Mouse (Mus musculus): ENCODE results near the gene Ucma. TPM values are rescaled to one million over a fixed set of nuclear protein-coding genes. Genes with fewer than 3 reads are reported as not detected.

Ucma gene
- polyA plus RNA-seq, 1 experiment from 2014 or later = not detected

DNA sequence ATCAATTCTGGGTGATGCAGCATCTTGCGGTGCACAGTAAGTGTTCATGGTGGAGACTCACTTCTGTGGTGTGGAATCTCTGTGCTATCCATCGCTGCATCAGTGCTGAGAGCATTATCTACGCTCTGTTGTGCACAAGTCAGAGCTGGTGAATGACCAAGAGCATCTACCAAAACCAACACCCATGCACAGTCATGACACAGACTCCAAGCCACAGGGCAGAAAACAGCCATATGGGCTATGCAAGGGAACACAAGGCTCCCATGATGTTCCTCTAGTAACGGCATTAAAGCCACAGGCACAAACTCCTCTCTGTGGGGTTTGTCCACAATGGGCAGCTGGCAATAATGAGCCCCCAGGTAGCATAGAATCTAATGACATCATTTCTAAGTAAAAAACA lies 53.9 kb downstream of the Ucma start:
- H3K27me3 ChIP-seq (replicated peaks; ENCODE audit: control insufficient read depth, insufficient read depth, low read length) = no peaks in the 10 kb centered on the region
- WGBS = 88% methylated on average over 4 of the region's 4 CpGs
- no peak overlapping the region for H3K27ac ChIP-seq (ENCODE audit: low read depth, low read length)
- H3K4me3 ChIP-seq (ENCODE audit: low read depth, low read length) = no peak overlapping the region
- H3K4me2 ChIP-seq = no peak overlapping the region
- H3K4me1 ChIP-seq (replicated peaks; ENCODE audit: control insufficient read depth, insufficient read depth, low read length) = peaks cover 4% of the 10 kb centered on the region; the same call in 1 of the 2 replicates
- no peak for DNase-seq (ENCODE audit: low spot score)
- H3K9ac ChIP-seq (ENCODE audit: low read depth, low read length) = no peak overlapping the region
- no peaks in the 10 kb centered on the region for H3K9me3 ChIP-seq (ENCODE audit: control insufficient read depth, low read length)
- ATAC-seq (replicated peaks; ENCODE audit: low FRiP score) = no peak
- H3K36me3 ChIP-seq (ENCODE audit: control insufficient read depth, insufficient read depth, low read length) = no peaks in the 10 kb centered on the region

GRCm38 (mm10) chr2:5031215-5031614 lies 55.3 kb downstream of the Ucma start:
- 81% methylated on average over 7 of the region's 7 CpGs for WGBS

DNA sequence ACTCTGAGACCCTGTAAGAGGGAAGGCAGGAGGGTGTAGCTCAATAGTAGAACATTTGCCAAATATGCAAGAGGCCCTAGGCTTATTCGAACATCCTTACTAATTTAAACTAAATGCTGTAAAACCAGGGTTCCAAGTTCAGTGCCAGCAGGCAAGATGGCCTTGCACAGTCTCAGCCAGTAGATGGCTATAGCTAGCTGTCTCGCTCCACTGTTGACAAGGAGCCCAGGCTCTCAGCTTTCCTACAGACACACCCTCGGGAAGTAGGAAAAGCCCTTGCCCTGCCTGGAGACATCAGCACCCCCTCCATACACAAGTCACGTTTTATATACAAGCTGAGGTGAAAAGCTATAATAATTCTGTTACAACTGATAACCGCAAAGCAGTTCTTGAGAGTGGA lies 56.7 kb downstream of the Ucma start:
- Histone ChIP-seq H3K9ac (ENCODE audit: low read depth, low read length) (no peak overlapping the region), H3K27ac (ENCODE audit: low read depth, low read length) (no peak overlapping the region), H3K27me3 (replicated peaks; ENCODE audit: control insufficient read depth, insufficient read depth, low read length) (no peaks in the 10 kb centered on the region), H3K4me1 (replicated peaks; ENCODE audit: control insufficient read depth, insufficient read depth, low read length) (peaks cover 4% of the 10 kb centered on the region; the same call in 1 of the 2 replicates), H3K9me3 (ENCODE audit: control insufficient read depth, low read length) (no peaks in the 10 kb centered on the region), H3K36me3 (ENCODE audit: control insufficient read depth, insufficient read depth, low read length) (no peaks in the 10 kb centered on the region), H3K4me3 (ENCODE audit: low read depth, low read length) (no peak overlapping the region), H3K4me2 (no peak overlapping the region)
- 71% methylated on average over 5 of the region's 5 CpGs for WGBS
- ATAC-seq (replicated peaks; ENCODE audit: low FRiP score) (no peak), DNase-seq (ENCODE audit: low spot score) (no peak)

More at GRCm38 (mm10) chr2:5031215-5031614, 55.3 kb downstream of the Ucma start:
- Histone ChIP-seq H3K9me3 (ENCODE audit: control insufficient read depth, low read length) (no peaks in the 10 kb centered on the region), H3K4me2 (no peak overlapping the region), H3K27me3 (replicated peaks; ENCODE audit: control insufficient read depth, insufficient read depth, low read length) (no peaks in the 10 kb centered on the region), H3K27ac (ENCODE audit: low read depth, low read length) (no peak overlapping the region), H3K36me3 (ENCODE audit: control insufficient read depth, insufficient read depth, low read length) (no peaks in the 10 kb centered on the region), H3K4me1 (replicated peaks; ENCODE audit: control insufficient read depth, insufficient read depth, low read length) (peaks cover 4% of the 10 kb centered on the region; the same call in 1 of the 2 replicates), H3K4me3 (ENCODE audit: low read depth, low read length) (no peak overlapping the region), H3K9ac (ENCODE audit: low read depth, low read length) (no peak overlapping the region)
- DNase-seq (ENCODE audit: low spot score) (no peak), ATAC-seq (replicated peaks; ENCODE audit: low FRiP score) (no peak)

DNA sequence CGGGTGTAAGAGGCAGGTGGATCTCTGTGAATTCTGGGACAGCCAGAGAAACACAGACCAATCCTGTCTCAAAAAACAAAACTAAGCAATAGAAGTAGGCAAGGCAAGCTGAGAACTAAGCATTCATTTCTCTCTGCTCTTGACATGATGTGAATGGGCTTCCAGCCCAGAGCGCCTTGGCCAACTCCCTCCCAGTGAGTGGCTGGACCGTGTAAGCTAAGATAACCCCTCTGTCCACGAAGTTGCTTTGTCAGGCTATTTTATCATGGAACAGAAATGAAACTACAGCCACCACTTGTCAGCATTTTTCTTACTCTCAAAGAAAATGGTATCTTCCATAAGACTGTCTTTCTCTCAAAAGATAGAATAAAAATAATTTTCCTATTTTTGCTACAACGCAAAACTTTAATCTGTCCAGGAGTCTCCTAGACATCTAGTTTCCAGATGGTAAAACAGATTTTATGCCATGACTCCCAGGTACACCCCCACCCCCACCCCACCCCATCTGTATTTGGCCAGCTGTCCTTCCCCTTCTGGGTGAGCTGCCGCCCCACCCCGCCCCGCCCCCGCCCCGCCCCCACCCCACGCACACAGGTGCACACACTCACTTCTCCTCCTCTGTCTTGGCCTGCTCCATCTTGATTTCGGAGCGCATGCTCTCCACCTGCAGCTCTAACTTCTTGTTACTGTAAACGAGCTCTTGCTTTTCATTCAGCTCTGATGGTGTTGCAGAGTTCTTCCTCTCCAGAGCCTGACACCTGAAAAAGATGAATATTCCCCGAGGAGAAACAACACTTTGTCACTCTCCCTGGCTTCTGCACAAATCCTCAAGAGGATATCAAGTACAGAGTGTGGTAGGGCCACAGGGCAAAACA lies 57.9 kb downstream of the Ucma start:
- Histone ChIP-seq H3K9me3 (ENCODE audit: control insufficient read depth, low read length) (no peaks in the 10 kb centered on the region), H3K27me3 (replicated peaks; ENCODE audit: control insufficient read depth, insufficient read depth, low read length) (no peaks in the 10 kb centered on the region), H3K9ac (ENCODE audit: low read depth, low read length) (no peak overlapping the region), H3K36me3 (ENCODE audit: control insufficient read depth, insufficient read depth, low read length) (no peaks in the 10 kb centered on the region), H3K4me1 (replicated peaks; ENCODE audit: control insufficient read depth, insufficient read depth, low read length) (peaks cover 4% of the 10 kb centered on the region; the same call in 1 of the 2 replicates), H3K4me3 (ENCODE audit: low read depth, low read length) (no peak overlapping the region), H3K4me2 (no peak overlapping the region), H3K27ac (ENCODE audit: low read depth, low read length) (peak overlapping the region; percentile 13; the same call in 1 of the 2 replicates)
- DNase-seq (ENCODE audit: low spot score) = no peak
- WGBS = 52% methylated on average over 14 of the region's 15 CpGs
- ATAC-seq (replicated peaks; ENCODE audit: low FRiP score) = peak; percentile 67

- no peak overlapping the region for H3K27ac ChIP-seq (ENCODE audit: low read depth, low read length)
- no peak overlapping the region for H3K4me2 ChIP-seq
- WGBS = 79% methylated on average over 8 of the region's 8 CpGs
- H3K4me1 ChIP-seq (replicated peaks; ENCODE audit: control insufficient read depth, insufficient read depth, low read length) = peaks cover 4% of the 10 kb centered on the region; the same call in 1 of the 2 replicates
- H3K27me3 ChIP-seq (replicated peaks; ENCODE audit: control insufficient read depth, insufficient read depth, low read length) = no peaks in the 10 kb centered on the region
- ATAC-seq (replicated peaks; ENCODE audit: low FRiP score) = no peak
- H3K36me3 ChIP-seq (ENCODE audit: control insufficient read depth, insufficient read depth, low read length) = no peaks in the 10 kb centered on the region
- no peak overlapping the region for H3K4me3 ChIP-seq (ENCODE audit: low read depth, low read length)
- no peak overlapping the region for H3K9ac ChIP-seq (ENCODE audit: low read depth, low read length)
- no peak for DNase-seq (ENCODE audit: low spot score)
- H3K9me3 ChIP-seq (ENCODE audit: control insufficient read depth, low read length) = no peaks in the 10 kb centered on the region
Observed at GRCm38 (mm10) chr2:5034801-5035200, 58.9 kb downstream of the Ucma start.

- Histone ChIP-seq H3K4me1 (replicated peaks; ENCODE audit: control insufficient read depth, insufficient read depth, low read length) (peaks cover 4% of the 10 kb centered on the region; the same call in 1 of the 2 replicates), H3K27ac (ENCODE audit: low read depth, low read length) (no peak overlapping the region), H3K9me3 (ENCODE audit: control insufficient read depth, low read length) (no peaks in the 10 kb centered on the region), H3K9ac (ENCODE audit: low read depth, low read length) (no peak overlapping the region), H3K27me3 (replicated peaks; ENCODE audit: control insufficient read depth, insufficient read depth, low read length) (no peaks in the 10 kb centered on the region), H3K36me3 (ENCODE audit: control insufficient read depth, insufficient read depth, low read length) (no peaks in the 10 kb centered on the region), H3K4me2 (no peak overlapping the region), H3K4me3 (ENCODE audit: low read depth, low read length) (no peak overlapping the region)
- 84% methylated on average over 9 of the region's 9 CpGs for WGBS
- ATAC-seq (replicated peaks; ENCODE audit: low FRiP score) (no peak), DNase-seq (ENCODE audit: low spot score) (no peak)
Observed at GRCm38 (mm10) chr2:5035241-5035640, 59.3 kb downstream of the Ucma start.

Other genes with a start within 250 kb of the Ucma start
- gene Sephs1, start 94.6 kb upstream of the Ucma start, polyA plus RNA-seq (2014; fragmentation: Nextera tagmentation; extraction: Ambion mirVana) = 65.3 and 71.2 TPM in 2 replicates
- 42.1 and 45.1 TPM in 2 replicates for gene Phyh, start 57.1 kb upstream of the Ucma start, polyA plus RNA-seq (2014; fragmentation: Nextera tagmentation; extraction: Ambion mirVana)
- 77.2 and 84.4 TPM in 2 replicates for gene Mcm10, start 36.7 kb downstream of the Ucma start, polyA plus RNA-seq (2014; fragmentation: Nextera tagmentation; extraction: Ambion mirVana)
- 18.7 and 21.8 TPM in 2 replicates for gene Optn, start 87.9 kb downstream of the Ucma start, polyA plus RNA-seq (2014; fragmentation: Nextera tagmentation; extraction: Ambion mirVana)
- 21.7 and 22.5 TPM in 2 replicates for gene Ccdc3, start 161.7 kb downstream of the Ucma start, polyA plus RNA-seq (2014; fragmentation: Nextera tagmentation; extraction: Ambion mirVana)

Data from liver, embryonic 11.5 days (tissue).